Comparison of ENCODE assay signal across 8 mouse cellular contexts in the genomic region with DNA sequence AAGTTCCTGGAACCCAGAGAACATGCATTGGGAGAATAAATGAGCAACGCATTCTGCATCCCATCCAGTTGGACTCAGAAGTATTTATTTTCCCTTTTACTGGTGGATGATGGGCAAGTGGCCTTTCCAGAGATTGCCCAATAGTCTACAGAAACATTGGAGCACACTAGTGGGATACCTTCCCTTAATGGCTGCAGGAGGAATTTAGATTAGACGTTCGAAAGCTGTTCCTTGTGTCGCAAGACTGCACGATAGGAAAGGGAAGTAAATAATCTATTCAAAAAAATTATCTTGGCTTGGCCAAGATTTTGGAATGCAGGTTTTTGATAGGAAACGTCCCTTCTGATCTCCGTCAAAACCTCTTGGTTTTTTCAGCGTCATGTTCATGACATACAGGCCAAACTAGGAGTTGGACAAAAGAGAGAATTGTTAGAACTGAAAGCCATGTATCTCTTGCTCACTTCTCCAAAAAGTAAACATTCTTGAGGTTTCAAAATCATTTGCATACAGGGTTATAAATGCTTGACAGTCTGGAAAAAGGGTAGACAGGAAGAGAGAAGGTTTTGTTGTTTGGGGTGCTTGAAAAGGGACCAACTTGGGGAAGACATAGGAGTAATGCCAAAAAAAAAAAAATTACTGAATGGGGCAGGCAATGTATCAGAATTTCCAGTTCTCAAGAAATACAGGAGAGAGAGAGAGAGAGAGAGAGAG. TPM values are rescaled to one million over a fixed set of nuclear protein-coding genes. Genes with fewer than 3 reads are reported as not detected.
DNase-seq lines count a peak whose midpoint lies in the region; ATAC-seq and TF ChIP-seq lines count a peak whose summit lies in the region.

No protein-coding gene starts in this region.

- no peak for TF ChIP-seq POLR2A in embryonic fibroblast, embryonic 13.5 days (IDR thresholded peaks at IDR 0.05; ENCODE audit: low read depth, low read length)

- H3K9ac ChIP-seq in intestine, embryonic 14.5 days (ENCODE audit: low read length): no peak overlapping the region
- H3K9ac ChIP-seq in midbrain, embryonic 12.5 days (replicated peaks): peak overlapping the region; percentile 95; the same call in 1 of the 2 replicates

- no peak for ATAC-seq in intestine, embryonic 14.5 days (replicated peaks; ENCODE audit: low FRiP score, low TSS enrichment, low read depth)
- no peak for ATAC-seq in midbrain, embryonic 12.5 days (ENCODE audit: low FRiP score, low read depth)

- 0 out of 2 replicates have a peak, but pooled peaks cover 2% of the 10 kb centered on the region for H3K4me1 ChIP-seq in embryonic fibroblast, embryonic 13.5 days (ENCODE audit: control insufficient read depth, insufficient read depth, low read length)
- H3K4me1 ChIP-seq in intestine, embryonic 14.5 days (replicated peaks; ENCODE audit: control insufficient read depth, insufficient read depth, low read length): peaks cover 10% of the 10 kb centered on the region
- peaks cover 5% of the 10 kb centered on the region; the same call in 1 of the 2 replicates for H3K4me1 ChIP-seq in midbrain, embryonic 12.5 days

- peak; percentile 94 for DNase-seq in heart, adult 11 months
- DNase-seq in heart, postnatal 4 days: no peak
- no peak for DNase-seq in intestine, embryonic 14.5 days (ENCODE audit: low spot score)
- DNase-seq in adipocyte (ENCODE audit: low spot score): no peak
- DNase-seq in thymus, postnatal 4 days: no peak
- no peak for DNase-seq in spleen, postnatal 14 days (ENCODE audit: low spot score in 2 of 2)

- H3K9me3 ChIP-seq in intestine, embryonic 14.5 days (ENCODE audit: control insufficient read depth, low read length): no peaks in the 10 kb centered on the region
- H3K9me3 ChIP-seq in midbrain, embryonic 12.5 days: no peaks in the 10 kb centered on the region

- H3K36me3 ChIP-seq in intestine, embryonic 14.5 days (ENCODE audit: control insufficient read depth, insufficient read depth, low read length): peaks cover 9% of the 10 kb centered on the region; the same call in 1 of the 2 replicates
- no peaks in the 10 kb centered on the region for H3K36me3 ChIP-seq in midbrain, embryonic 12.5 days

- TF ChIP-seq CTCF in embryonic fibroblast, embryonic 13.5 days (IDR thresholded peaks at IDR 0.05; ENCODE audit: borderline replicate concordance, insufficient read depth, low read length): no peak

- no peaks in the 10 kb centered on the region for H3K27me3 ChIP-seq in intestine, embryonic 14.5 days (replicated peaks; ENCODE audit: control insufficient read depth, insufficient read depth, low read length)
- H3K27me3 ChIP-seq in midbrain, embryonic 12.5 days: no peaks in the 10 kb centered on the region

- H3K4me3 ChIP-seq in embryonic fibroblast, embryonic 13.5 days (ENCODE audit: insufficient read depth, low read length): no peak overlapping the region
- H3K4me3 ChIP-seq in intestine, embryonic 14.5 days (ENCODE audit: low read depth, low read length): peak overlapping the region; percentile 92
- peak overlapping the region; percentile 94 for H3K4me3 ChIP-seq in midbrain, embryonic 12.5 days

- 81% methylated on average over 8 of the region's 8 CpGs for WGBS in intestine, embryonic 14.5 days
- WGBS in midbrain, embryonic 12.5 days: 85% methylated on average over 8 of the region's 8 CpGs

- peak overlapping the region; percentile 64 for H3K27ac ChIP-seq in embryonic fibroblast, embryonic 13.5 days (ENCODE audit: insufficient read depth, low read length)
- H3K27ac ChIP-seq in intestine, embryonic 14.5 days (ENCODE audit: low read depth): peak overlapping the region; percentile 98; the same call in 1 of the 2 replicates
- peak overlapping the region; percentile 99 for H3K27ac ChIP-seq in midbrain, embryonic 12.5 days (replicated peaks)

- H3K4me2 ChIP-seq in intestine, embryonic 14.5 days (ENCODE audit: low read length): peak overlapping the region; percentile 95
- peak overlapping the region; percentile 69 for H3K4me2 ChIP-seq in midbrain, embryonic 12.5 days (replicated peaks)

RNA-seq across cellular contexts. Expression of a gene that starts 2.0 kb away (rescaled TPM):
- total RNA-seq in heart, postnatal 4 days (2021): 10 to 100 TPM; 20.9 to 22.8 TPM
- 57.1 and 90.2 TPM in 2 replicates for polyA plus RNA-seq in embryonic fibroblast, embryonic 13.5 days (2011; ENCODE audit: insufficient read length, low read depth, missing spikeins)
- 45.2 and 48.7 TPM in 2 replicates for polyA plus RNA-seq in intestine, embryonic 14.5 days (2014; fragmentation: Nextera tagmentation; extraction: Ambion mirVana)
- 96.7 and 103 TPM in 2 replicates for polyA plus RNA-seq in midbrain, embryonic 12.5 days (2016; fragmentation: Nextera tagmentation; extraction: Ambion mirVana)
